Mouse (Mus musculus) hindbrain, embryonic 10.5 days (tissue): ENCODE data around the gene Zfp94. TPM values are rescaled to one million over a fixed set of nuclear protein-coding genes. Genes with fewer than 3 reads are reported as not detected.

ENCODE experiments used
- DNase-seq: peaks from one replicate; pipeline ENCODE4 v3.0.0-alpha.2; 2017; ENCODE audit warnings: low spot score
- H3K27ac ChIP-seq: fragments of 300-500 bp; sonication (generic); 2 replicates; pipeline ENCODE4 v1.5.1; 2016; ENCODE audit warnings: mild to moderate bottlenecking, moderate library complexity
- H3K27me3 ChIP-seq: fragments of 300-500 bp; sonication (generic); 2 replicates; pipeline ENCODE4 v1.6.1; 2016; ENCODE audit warnings: mild to moderate bottlenecking; ENCODE audit not compliant: poor library complexity, insufficient read depth, severe bottlenecking
- H3K36me3 ChIP-seq: fragments of 300-500 bp; sonication (generic); 2 replicates; pipeline ENCODE4 v1.6.1; 2016; ENCODE audit warnings: mild to moderate bottlenecking, moderate library complexity
- H3K4me1 ChIP-seq: fragments of 300-500 bp; sonication (generic); replicated peaks from 2 replicates; pipeline ENCODE4 v1.6.1; 2016; ENCODE audit warnings: mild to moderate bottlenecking
- H3K4me3 ChIP-seq: fragments of 300-500 bp; sonication (generic); 2 replicates; pipeline ENCODE4 v1.5.1; 2016; ENCODE audit warnings: mild to moderate bottlenecking, moderate library complexity
- H3K9me3 ChIP-seq: fragments of 300-500 bp; sonication (generic); 2 replicates; pipeline ENCODE4 v1.6.1; 2016; ENCODE audit warnings: mild to moderate bottlenecking, moderate library complexity
- WGBS: fragments of 180-500 bp; shearing (Covaris S2); methylation state at CpG from one replicate; pipeline ENCODE4 v1.1.7; 2016; 5-methylcytosine and 5-hydroxymethylcytosine counted together
- polyA plus RNA-seq: library from polyadenylated mRNA; unstranded; fragments of >200 nt; fragmentation: Nextera tagmentation; extraction: Ambion mirVana; gene quantifications from 2 replicates; pipeline ENCODE4 v1.2.1, GENCODE M21; 2016

Zfp94 gene
- polyA plus RNA-seq: 10.8 and 13.2 TPM in 2 replicates

GRCm38 (mm10) chr7:24316567-24317092 is at the start of gene Zfp94:
Gene Zfp94 (minus strand): TSS chr7:24316666.
- H3K36me3 ChIP-seq: peaks cover 16% of the 10 kb centered on the region
- WGBS: 1% methylated on average over 33 of the region's 33 CpGs
- H3K27me3 ChIP-seq: no peaks in the 10 kb centered on the region
- DNase-seq: peak; percentile 92
- H3K9me3 ChIP-seq: no peaks in the 10 kb centered on the region
- H3K27ac ChIP-seq: peak within 1 kb of the TSS; percentile 93
- H3K4me1 ChIP-seq: peaks cover 12% of the 10 kb centered on the region
- peak within 1 kb of the TSS; percentile 75 for H3K4me3 ChIP-seq

GRCm38 (mm10) chr7:24365258-24366014 is 49.0 kb upstream of the Zfp94 start:
- peak overlapping the region; percentile 69 for H3K27ac ChIP-seq

GRCm38 (mm10) chr7:24364827-24365226 is 48.4 kb upstream of the Zfp94 start:
- peak; percentile 85 for DNase-seq
- Histone ChIP-seq H3K27ac (peak overlapping the region; percentile 69), H3K4me1 (peaks cover 3% of the 10 kb centered on the region; the same call in 1 of the 2 replicates), H3K27me3 (no peaks in the 10 kb centered on the region; the same call in 1 of the 2 replicates), H3K36me3 (no peaks in the 10 kb centered on the region), H3K4me3 (no peak overlapping the region), H3K9me3 (peaks cover 8% of the 10 kb centered on the region; the same call in 1 of the 2 replicates)
- 23% methylated on average over 10 of the region's 10 CpGs for WGBS

More at GRCm38 (mm10) chr7:24365258-24366014, 49.0 kb upstream of the Zfp94 start:
- Histone ChIP-seq H3K27me3 (no peaks in the 10 kb centered on the region; the same call in 1 of the 2 replicates), H3K4me1 (peaks cover 7% of the 10 kb centered on the region; the same call in 1 of the 2 replicates), H3K36me3 (no peaks in the 10 kb centered on the region), H3K4me3 (no peak overlapping the region), H3K9me3 (peaks cover 8% of the 10 kb centered on the region; the same call in 1 of the 2 replicates)
- no peak for DNase-seq
- 80% methylated on average over 5 of the region's 5 CpGs for WGBS

DNA sequence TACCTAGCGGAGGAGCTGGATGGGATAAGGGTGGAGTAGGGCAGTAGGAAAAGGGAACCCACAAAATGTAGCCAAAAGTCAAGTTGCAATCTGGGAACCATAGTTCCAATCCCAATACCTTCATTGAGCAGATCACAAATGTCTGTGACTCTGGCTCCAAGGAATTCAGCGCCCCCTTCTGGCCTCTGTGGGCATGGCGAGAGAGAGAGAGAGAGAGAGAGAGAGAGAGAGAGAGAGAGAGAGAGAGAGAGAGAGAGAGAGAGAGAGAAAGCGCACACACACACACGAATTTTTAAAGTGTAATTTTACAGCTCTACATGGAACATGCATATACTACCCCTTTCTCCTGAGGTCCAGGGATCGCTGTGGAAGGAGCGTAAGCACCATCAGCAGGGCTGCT is 46.8 kb upstream of the Zfp94 start:
- peaks cover 3% of the 10 kb centered on the region; the same call in 1 of the 2 replicates for H3K4me1 ChIP-seq
- no peak overlapping the region for H3K27ac ChIP-seq
- WGBS: 27% methylated on average over 7 of the region's 7 CpGs
- H3K9me3 ChIP-seq: peaks cover 8% of the 10 kb centered on the region; the same call in 1 of the 2 replicates
- H3K36me3 ChIP-seq: no peaks in the 10 kb centered on the region
- no peaks in the 10 kb centered on the region; the same call in 1 of the 2 replicates for H3K27me3 ChIP-seq
- peak; percentile 44 for DNase-seq
- no peak overlapping the region for H3K4me3 ChIP-seq

- DNase-seq: no peak
- Histone ChIP-seq H3K9me3 (peaks cover 23% of the 10 kb centered on the region), H3K27ac (no peak overlapping the region), H3K36me3 (no peaks in the 10 kb centered on the region), H3K4me1 (peaks cover 3% of the 10 kb centered on the region; the same call in 1 of the 2 replicates), H3K4me3 (no peak overlapping the region), H3K27me3 (no peaks in the 10 kb centered on the region; the same call in 1 of the 2 replicates)
- 63% methylated on average over 4 of the region's 4 CpGs for WGBS
These were observed 44.5 kb upstream of the Zfp94 start for GRCm38 (mm10) chr7:24361001-24361400.

DNA sequence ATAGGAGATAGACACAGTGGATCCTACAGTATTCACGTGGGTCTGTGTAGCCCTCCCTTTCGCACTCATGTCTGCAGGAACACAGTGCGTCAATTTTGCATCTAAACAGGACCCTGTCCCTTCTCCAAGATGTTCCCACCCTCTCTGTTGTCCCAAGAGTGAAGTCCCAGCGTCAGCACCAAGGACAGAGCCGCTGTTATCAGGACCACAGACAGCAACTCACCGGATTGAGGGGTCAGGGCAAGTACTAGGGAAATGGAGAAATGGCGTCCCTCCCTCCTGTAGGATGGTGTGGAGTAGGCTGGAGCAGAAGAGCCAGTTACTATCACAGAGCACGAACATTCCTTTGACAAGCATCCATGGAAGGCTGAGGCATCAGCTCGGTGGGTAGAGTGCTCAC is 42.8 kb upstream of the Zfp94 start:
- Histone ChIP-seq H3K36me3 (no peaks in the 10 kb centered on the region), H3K4me1 (no peaks in the 10 kb centered on the region), H3K27ac (no peak overlapping the region), H3K4me3 (no peak overlapping the region), H3K27me3 (no peaks in the 10 kb centered on the region; the same call in 1 of the 2 replicates), H3K9me3 (peaks cover 23% of the 10 kb centered on the region)
- DNase-seq: peak; percentile 51
- 26% methylated on average over 9 of the region's 9 CpGs for WGBS

DNA sequence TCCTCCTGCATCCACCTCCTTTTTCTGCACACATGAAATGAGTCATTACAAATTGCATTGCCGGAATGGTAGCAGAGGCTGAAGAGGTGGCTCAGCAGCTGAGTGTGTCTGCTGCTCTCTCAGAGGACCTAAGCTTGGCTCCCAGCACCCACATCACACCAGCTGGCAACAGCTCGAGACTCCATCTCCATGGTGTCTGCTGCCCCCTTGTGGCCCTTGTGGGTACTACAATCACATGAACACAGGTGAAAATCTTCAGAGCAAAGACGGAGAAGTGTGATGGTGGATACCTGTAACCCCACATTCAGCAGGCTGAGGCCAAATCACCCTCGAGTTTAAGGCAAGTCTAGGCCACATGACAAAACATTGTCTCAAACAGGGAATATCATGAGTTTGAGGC is 41.4 kb upstream of the Zfp94 start:
- H3K4me1 ChIP-seq: no peaks in the 10 kb centered on the region
- no peak overlapping the region for H3K27ac ChIP-seq
- peaks cover 23% of the 10 kb centered on the region for H3K9me3 ChIP-seq
- WGBS: 52% methylated on average over 4 of the region's 4 CpGs
- H3K4me3 ChIP-seq: no peak overlapping the region
- DNase-seq: no peak
- no peaks in the 10 kb centered on the region; the same call in 1 of the 2 replicates for H3K27me3 ChIP-seq
- no peaks in the 10 kb centered on the region for H3K36me3 ChIP-seq

DNA sequence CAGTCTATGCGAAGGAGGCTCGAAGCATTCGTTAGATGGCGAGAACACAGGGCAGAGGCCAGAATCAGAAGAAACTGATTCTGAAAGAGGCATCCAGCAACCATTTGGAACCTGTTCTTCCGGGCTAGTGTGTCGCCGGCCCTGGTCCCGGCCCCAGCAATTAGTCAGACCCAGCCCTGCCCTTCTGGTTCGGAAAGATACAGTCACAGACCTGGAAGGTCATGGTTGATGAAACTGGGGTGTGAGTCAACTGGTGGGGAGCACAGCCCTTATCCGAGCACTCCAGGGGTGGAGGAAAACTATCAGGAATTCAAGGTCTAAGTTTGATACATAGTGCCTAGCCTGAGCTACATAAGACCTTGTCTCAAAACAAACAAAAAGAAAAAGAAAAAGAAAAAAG is 39.6 kb upstream of the Zfp94 start:
- no peak overlapping the region for H3K4me3 ChIP-seq
- H3K9me3 ChIP-seq: peaks cover 20% of the 10 kb centered on the region
- 83% methylated on average over 10 of the region's 10 CpGs for WGBS
- H3K27ac ChIP-seq: no peak overlapping the region
- no peaks in the 10 kb centered on the region for H3K27me3 ChIP-seq
- no peaks in the 10 kb centered on the region for H3K4me1 ChIP-seq
- no peaks in the 10 kb centered on the region for H3K36me3 ChIP-seq
- no peak for DNase-seq

DNA sequence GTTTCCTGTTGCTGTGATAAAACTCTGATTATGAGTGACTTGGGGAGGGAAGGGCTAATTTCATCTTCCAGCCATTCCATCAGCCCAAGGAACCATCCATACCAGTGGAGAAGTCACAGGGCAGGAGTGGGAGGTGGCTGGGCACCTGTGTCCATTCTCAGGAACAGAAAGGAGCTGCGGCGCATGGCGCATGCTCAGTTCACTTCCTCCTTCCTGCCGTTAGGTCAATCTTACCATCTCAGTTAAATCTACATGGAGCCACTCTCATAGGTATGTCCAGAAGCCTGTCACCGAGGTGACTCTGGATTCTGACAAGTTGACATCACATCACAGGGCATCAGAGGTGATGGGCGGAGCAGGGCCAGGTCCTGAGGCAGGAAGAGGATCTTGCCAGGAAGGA is 39.2 kb upstream of the Zfp94 start:
- Histone ChIP-seq H3K9me3 (peaks cover 19% of the 10 kb centered on the region), H3K36me3 (no peaks in the 10 kb centered on the region), H3K27me3 (no peaks in the 10 kb centered on the region), H3K4me1 (no peaks in the 10 kb centered on the region), H3K4me3 (no peak overlapping the region), H3K27ac (no peak overlapping the region)
- WGBS: 87% methylated on average over 6 of the region's 6 CpGs
- no peak for DNase-seq

GRCm38 (mm10) chr7:24348896-24349295 is 32.4 kb upstream of the Zfp94 start, which contains the start of gene Lypd5:
Gene Lypd5 (plus strand): TSS chr7:24349196.
- Histone ChIP-seq H3K9me3 (peaks cover 2% of the 10 kb centered on the region; the same call in 1 of the 2 replicates), H3K27me3 (no peaks in the 10 kb centered on the region), H3K4me1 (no peaks in the 10 kb centered on the region), H3K4me3 (no peak within 1 kb of the TSS), H3K36me3 (no peaks in the 10 kb centered on the region), H3K27ac (no peak within 1 kb of the TSS)
- WGBS: 48% methylated on average over 6 of the region's 6 CpGs
- no peak for DNase-seq

- no peak for DNase-seq
- Histone ChIP-seq H3K9me3 (0 out of 2 replicates have a peak, but pooled peaks cover 2% of the 10 kb centered on the region), H3K27me3 (no peaks in the 10 kb centered on the region), H3K4me1 (no peaks in the 10 kb centered on the region), H3K4me3 (no peak overlapping the region), H3K36me3 (no peaks in the 10 kb centered on the region), H3K27ac (no peak overlapping the region)
- WGBS: 69% methylated on average over 5 of the region's 5 CpGs
These were observed 30.0 kb upstream of the Zfp94 start for GRCm38 (mm10) chr7:24346444-24346843.

GRCm38 (mm10) chr7:24343701-24344272 is 27.3 kb upstream of the Zfp94 start:
- no peak overlapping the region for H3K4me3 ChIP-seq
- no peak for DNase-seq
- WGBS: 79% methylated on average over 7 of the region's 7 CpGs
- H3K27ac ChIP-seq: no peak overlapping the region
- H3K4me1 ChIP-seq: no peaks in the 10 kb centered on the region
- 0 out of 2 replicates have a peak, but pooled peaks cover 10% of the 10 kb centered on the region for H3K9me3 ChIP-seq
- H3K36me3 ChIP-seq: no peaks in the 10 kb centered on the region
- no peaks in the 10 kb centered on the region for H3K27me3 ChIP-seq

DNA sequence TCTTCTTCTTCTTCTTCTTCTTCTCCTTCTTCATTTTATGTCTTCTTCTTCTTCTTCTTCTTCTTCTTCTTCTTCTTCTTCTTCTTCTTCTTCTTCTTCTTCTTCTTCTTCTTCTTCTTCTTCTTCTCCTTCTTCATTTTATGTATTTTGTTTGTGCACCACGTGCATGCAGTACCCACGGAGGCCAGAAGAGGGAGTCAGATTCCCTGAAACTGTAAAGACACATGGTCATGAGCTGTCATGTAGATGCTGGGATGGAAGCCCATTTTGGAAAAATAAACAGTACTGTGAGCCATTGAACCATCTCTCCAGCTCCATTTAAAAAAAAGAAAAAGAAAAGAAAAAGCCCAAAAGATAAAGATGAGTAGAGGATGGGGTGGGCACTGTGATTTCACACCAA is 21.8 kb upstream of the Zfp94 start:
- H3K36me3 ChIP-seq: no peaks in the 10 kb centered on the region
- no peaks in the 10 kb centered on the region for H3K4me1 ChIP-seq
- H3K9me3 ChIP-seq: peaks cover 13% of the 10 kb centered on the region; the same call in 1 of the 2 replicates
- no peak for DNase-seq
- H3K4me3 ChIP-seq: no peak overlapping the region
- H3K27me3 ChIP-seq: peaks cover 15% of the 10 kb centered on the region
- WGBS: 50% methylated on average over 2 of the region's 2 CpGs
- no peak overlapping the region for H3K27ac ChIP-seq
